Mouse (Mus musculus) heart, embryonic 16.5 days (tissue): ENCODE data around the gene Gabarapl1. TPM values are rescaled to one million over a fixed set of nuclear protein-coding genes. Genes with fewer than 3 reads are reported as not detected.
"Not testable (repeated sequence)": the region's sequence is repeated elsewhere in the genome, so short reads cannot be mapped to it uniquely, and the experiment has no call there.

Experiments
- ATAC-seq: fragments of 200-750 bp; cut with Nextera tagmentation; replicated peaks from 2 replicates; pipeline ENCODE4 v1.8.0; 2017; ENCODE audit warnings: moderate number of reproducible peaks; ENCODE audit not compliant: insufficient read depth, low FRiP score; ENCODE audit errors: extremely low read depth
- H3K27ac ChIP-seq: fragments of 300-500 bp; sonication (generic); 2 replicates; pipeline ENCODE4 v1.5.1; 2014; ENCODE audit warnings: mild to moderate bottlenecking, low read length, control low read depth, moderate library complexity
- H3K27me3 ChIP-seq: fragments of 300-500 bp; sonication (generic); 2 replicates; pipeline ENCODE4 v1.6.1; 2014; ENCODE audit warnings: low read length, mixed read lengths; ENCODE audit not compliant: control insufficient read depth, insufficient read depth
- H3K36me3 ChIP-seq: fragments of 300-500 bp; sonication (generic); 2 replicates; pipeline ENCODE4 v1.6.1; 2014; ENCODE audit not compliant: control insufficient read depth, insufficient read depth
- H3K4me1 ChIP-seq: fragments of 300-500 bp; sonication (generic); 2 replicates; pipeline ENCODE4 v1.6.1; 2014; ENCODE audit warnings: low read length, mixed read lengths; ENCODE audit not compliant: control insufficient read depth, insufficient read depth
- H3K4me2 ChIP-seq: fragments of 300-500 bp; sonication (generic); 2 replicates; pipeline ENCODE4 v1.6.1; 2014; ENCODE audit warnings: low read depth, mild to moderate bottlenecking, control low read depth, low read length
- H3K4me3 ChIP-seq: fragments of 300-500 bp; sonication (generic); 2 replicates; pipeline ENCODE4 v1.5.1; 2014; ENCODE audit warnings: mild to moderate bottlenecking, control low read depth, low read length
- H3K9ac ChIP-seq: fragments of 300-500 bp; sonication (generic); 2 replicates; pipeline ENCODE4 v1.6.1; 2014; ENCODE audit warnings: low read length, control low read depth
- H3K9me3 ChIP-seq: fragments of 300-500 bp; sonication (generic); replicated peaks from 2 replicates; pipeline ENCODE4 v1.6.1; 2016; ENCODE audit warnings: low read length; ENCODE audit not compliant: control insufficient read depth
- WGBS: fragments of 180-500 bp; shearing (Covaris S2); extraction: QIAGEN DNeasy Blood & Tissue Kit; methylation state at CpG from one replicate; pipeline ENCODE4 v1.1.7; 2014; 5-methylcytosine and 5-hydroxymethylcytosine counted together
- polyA plus RNA-seq: library from polyadenylated mRNA; unstranded; fragments of >200 nt; fragmentation: Nextera tagmentation; extraction: Ambion mirVana; gene quantifications from 2 replicates; pipeline ENCODE4 v1.2.1, GENCODE M21; 2015

The Gabarapl1 gene
- 39.7 and 41.8 TPM in 2 replicates for polyA plus RNA-seq

- ATAC-seq: peak; percentile 84
Measured at GRCm38 (mm10) chr6:129532942-129533860, at the start of gene Gabarapl1. TSS of gene Gabarapl1 (plus strand) at chr6:129533160.

DNA sequence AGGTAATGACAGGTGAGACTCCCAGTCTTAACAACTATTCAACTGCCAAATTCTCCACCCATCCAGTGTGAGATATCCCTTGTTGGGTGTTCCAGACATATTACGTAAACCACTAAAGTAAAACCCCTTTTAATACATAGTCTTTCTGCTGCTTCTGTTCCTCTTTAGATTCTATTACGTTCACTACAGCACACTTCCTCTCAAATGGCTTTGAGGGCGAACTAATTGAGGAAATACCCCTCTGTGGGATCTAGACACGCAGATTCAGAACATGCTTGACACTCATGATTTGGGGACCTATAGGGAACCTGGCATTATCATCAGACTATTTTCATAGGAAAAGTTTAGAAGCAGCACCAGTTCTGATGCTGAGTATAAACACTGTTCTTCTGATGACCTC lies 38.0 kb upstream of the Gabarapl1 start:
- no peak overlapping the region for H3K4me3 ChIP-seq
- no peaks in the 10 kb centered on the region for H3K4me1 ChIP-seq
- whole genome bisulfite sequencing: 64% methylated on average over 4 of the region's 4 CpGs
- no peak for ATAC-seq
- H3K9me3 ChIP-seq: no peaks in the 10 kb centered on the region
- H3K9ac ChIP-seq: no peak overlapping the region
- H3K4me2 ChIP-seq: no peak overlapping the region
- H3K36me3 ChIP-seq: no peaks in the 10 kb centered on the region
- no peaks in the 10 kb centered on the region for H3K27me3 ChIP-seq
- no peak overlapping the region for H3K27ac ChIP-seq

More at GRCm38 (mm10) chr6:129532942-129533860, at the start of gene Gabarapl1:
- Histone ChIP-seq H3K27ac (peak within 1 kb of the TSS; percentile 67), H3K9ac (peak within 1 kb of the TSS; percentile 78), H3K36me3 (peaks cover 3% of the 10 kb centered on the region; the same call in 1 of the 2 replicates), H3K4me2 (peak within 1 kb of the TSS; percentile 88), H3K4me1 (peaks cover 25% of the 10 kb centered on the region), H3K4me3 (peak within 1 kb of the TSS; percentile 71), H3K9me3 (no peaks in the 10 kb centered on the region), H3K27me3 (no peaks in the 10 kb centered on the region)
- under 1% methylated on average over 55 of the region's 55 CpGs for WGBS

- no peak overlapping the region for H3K9ac ChIP-seq
- H3K36me3 ChIP-seq: no peaks in the 10 kb centered on the region
- H3K4me2 ChIP-seq: no peak overlapping the region
- H3K4me1 ChIP-seq: no peaks in the 10 kb centered on the region
- no peak overlapping the region for H3K4me3 ChIP-seq
- no peaks in the 10 kb centered on the region for H3K9me3 ChIP-seq
- H3K27me3 ChIP-seq: no peaks in the 10 kb centered on the region
- WGBS: 70% methylated on average over 3 of the region's 3 CpGs
- no peak overlapping the region for H3K27ac ChIP-seq
- no peak for ATAC-seq
Measured at GRCm38 (mm10) chr6:129497345-129498218, 35.4 kb upstream of the Gabarapl1 start.

DNA sequence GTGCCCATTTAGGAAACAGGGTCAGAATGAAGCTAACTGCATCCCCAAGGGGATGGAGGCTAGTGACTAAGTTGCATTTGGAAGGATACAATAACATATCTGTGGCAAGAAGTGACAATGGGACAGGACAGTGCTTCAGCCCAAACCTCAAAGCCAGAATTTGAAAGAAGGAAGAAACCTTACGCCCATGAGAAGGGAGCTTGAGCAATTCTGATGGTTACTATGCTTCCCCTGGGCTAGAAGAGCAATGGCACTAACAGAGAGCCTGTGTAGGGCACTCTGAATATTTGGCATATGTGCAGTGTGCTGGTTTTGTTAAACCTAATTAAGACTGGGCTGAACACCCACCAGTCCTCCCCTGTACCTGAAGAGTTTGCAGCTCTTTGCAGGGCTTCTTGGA lies 33.4 kb upstream of the Gabarapl1 start:
- H3K4me2 ChIP-seq, ATAC-seq, H3K36me3 ChIP-seq, H3K9ac ChIP-seq, H3K27ac ChIP-seq, H3K27me3 ChIP-seq, H3K4me1 ChIP-seq, H3K4me3 ChIP-seq, H3K9me3 ChIP-seq: not testable (repeated sequence)
- 96% methylated on average over 1 of the region's 1 CpGs for WGBS

GRCm38 (mm10) chr6:129503471-129503870 lies 29.5 kb upstream of the Gabarapl1 start:
- ATAC-seq: no peak
- no peak overlapping the region for H3K27ac ChIP-seq
- no peak overlapping the region for H3K9ac ChIP-seq
- no peaks in the 10 kb centered on the region for H3K36me3 ChIP-seq
- H3K4me2 ChIP-seq: no peak overlapping the region
- no peaks in the 10 kb centered on the region for H3K27me3 ChIP-seq
- no peak overlapping the region for H3K4me3 ChIP-seq
- H3K9me3 ChIP-seq: peaks cover 7% of the 10 kb centered on the region
- WGBS: 79% methylated on average over 2 of the region's 2 CpGs
- H3K4me1 ChIP-seq: 0 out of 2 replicates have a peak, but pooled peaks cover 2% of the 10 kb centered on the region

- H3K4me2 ChIP-seq: no peak within 1 kb of the TSS
- 38% methylated on average over 9 of the region's 9 CpGs for WGBS
- H3K4me3 ChIP-seq: no peak within 1 kb of the TSS
- H3K9me3 ChIP-seq: peaks cover 7% of the 10 kb centered on the region
- 0 out of 2 replicates have a peak, but pooled peaks cover 2% of the 10 kb centered on the region for H3K4me1 ChIP-seq
- H3K9ac ChIP-seq: no peak within 1 kb of the TSS
- H3K27me3 ChIP-seq: no peaks in the 10 kb centered on the region
- no peak within 1 kb of the TSS for H3K27ac ChIP-seq
- no peaks in the 10 kb centered on the region for H3K36me3 ChIP-seq
- ATAC-seq: no peak
Measured at GRCm38 (mm10) chr6:129507024-129507423, 25.9 kb upstream of the Gabarapl1 start, which contains the start of gene Olr1. TSS of gene Olr1 (minus strand) at chr6:129507165.

DNA sequence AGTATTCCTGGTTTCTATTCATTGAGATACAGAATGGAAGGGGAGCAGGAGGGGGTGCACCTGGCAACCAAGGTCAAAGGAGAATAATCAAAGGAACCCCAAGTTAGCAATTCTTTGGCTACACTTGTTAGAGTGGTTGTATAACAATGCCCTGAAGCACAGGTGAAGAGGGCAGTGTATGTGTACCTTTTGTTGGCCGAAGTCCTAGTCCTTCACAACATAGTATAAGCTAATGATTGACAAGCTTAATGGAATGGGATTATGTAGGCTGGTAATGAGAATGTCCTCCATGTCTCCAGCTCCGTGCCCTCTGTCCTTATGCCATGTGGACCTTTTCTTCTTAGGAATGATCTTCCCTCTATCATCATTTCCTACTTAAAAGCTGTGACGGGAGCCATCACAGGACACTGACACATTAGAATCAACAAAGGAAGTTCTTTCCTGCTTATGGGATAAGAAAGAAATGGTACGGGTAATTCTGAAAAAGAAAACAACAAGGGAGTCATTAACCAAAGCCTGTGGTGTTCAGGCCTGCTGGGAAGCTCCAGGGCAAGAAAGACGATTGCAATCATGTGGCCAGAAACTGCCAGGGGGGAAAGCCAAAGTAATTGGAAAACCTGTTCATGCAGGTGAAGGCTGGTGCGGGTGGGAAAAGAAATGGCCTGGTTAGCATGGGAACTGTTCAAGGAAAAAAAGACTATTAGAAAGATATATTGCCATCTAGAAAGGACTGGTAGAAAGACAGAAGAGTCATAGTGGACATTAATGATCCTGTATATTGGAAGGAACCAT lies 22.6 kb upstream of the Gabarapl1 start:
- H3K27ac ChIP-seq: no peak overlapping the region
- 0 out of 2 replicates have a peak, but pooled peaks cover 5% of the 10 kb centered on the region for H3K4me1 ChIP-seq
- H3K9ac ChIP-seq: no peak overlapping the region
- H3K4me3 ChIP-seq: no peak overlapping the region
- 62% methylated on average over 6 of the region's 6 CpGs for WGBS
- no peaks in the 10 kb centered on the region for H3K27me3 ChIP-seq
- H3K36me3 ChIP-seq: no peaks in the 10 kb centered on the region
- no peak overlapping the region for H3K4me2 ChIP-seq
- no peak for ATAC-seq
- no peaks in the 10 kb centered on the region for H3K9me3 ChIP-seq

- H3K4me1 ChIP-seq: 0 out of 2 replicates have a peak, but pooled peaks cover 3% of the 10 kb centered on the region
- H3K9me3 ChIP-seq: no peaks in the 10 kb centered on the region
- WGBS: 44% methylated on average over 3 of the region's 3 CpGs
- H3K9ac ChIP-seq: no peak within 1 kb of the TSS
- H3K4me3 ChIP-seq: no peak within 1 kb of the TSS
- no peak within 1 kb of the TSS for H3K27ac ChIP-seq
- H3K27me3 ChIP-seq: no peaks in the 10 kb centered on the region
- no peaks in the 10 kb centered on the region for H3K36me3 ChIP-seq
- H3K4me2 ChIP-seq: no peak within 1 kb of the TSS
- no peak for ATAC-seq
Measured at GRCm38 (mm10) chr6:129512367-129512766, 20.6 kb upstream of the Gabarapl1 start, which contains the start of gene Tmem52b. TSS of gene Tmem52b (plus strand) at chr6:129512555.
